Mouse (Mus musculus) liver, embryonic 14.5 days (tissue): ENCODE results near the gene Auts2. TPM values are rescaled to one million over a fixed set of nuclear protein-coding genes. Genes with fewer than 3 reads are reported as not detected.

ENCODE experiments used
- ATAC-seq: fragments of 200-750 bp; cut with Nextera tagmentation; 2 replicates; pipeline ENCODE4 v1.8.0; 2017; ENCODE audit warnings: moderate number of reproducible peaks, mild to moderate bottlenecking, moderate library complexity; ENCODE audit not compliant: insufficient read depth
- DNase-seq, 3 experiments: peaks; one replicate each; pipeline ENCODE4 v3.0.0-alpha.2; 2012 to 2013; ENCODE audit warnings: low read depth in 3 of 3, low spot score in 3 of 3
- H3K27ac ChIP-seq: fragments of 300-500 bp; sonication (generic); 2 replicates; pipeline ENCODE4 v1.5.1; 2014; ENCODE audit warnings: moderate library complexity, mild to moderate bottlenecking, control low read depth, inconsistent platforms
- H3K27me3 ChIP-seq: fragments of 300-500 bp; sonication (generic); 2 replicates; pipeline ENCODE4 v1.6.1; 2014; ENCODE audit warnings: mild to moderate bottlenecking, low read length, moderate library complexity; ENCODE audit not compliant: control insufficient read depth, insufficient read depth
- H3K36me3 ChIP-seq: fragments of 300-500 bp; sonication (generic); replicated peaks from 2 replicates; pipeline ENCODE4 v1.6.1; 2014; ENCODE audit warnings: low read depth; ENCODE audit not compliant: control insufficient read depth, insufficient read depth
- H3K4me1 ChIP-seq, 2 experiments: fragments of 200-500 bp in 1 of 2; fragments of 300-500 bp in 1 of 2; sonication (generic) in 1 of 2; replicated peaks; 2 replicates each; pipeline ENCODE4 v1.6.1; 2012 to 2014; ENCODE audit warnings: antibody characterized with exemption in 1 of 2, inconsistent platforms in 1 of 2, low read length in 1 of 2; ENCODE audit not compliant: control insufficient read depth in 2 of 2, insufficient read depth in 2 of 2
- H3K4me2 ChIP-seq: fragments of 300-500 bp; sonication (generic); 2 replicates; pipeline ENCODE4 v1.6.1; 2014; ENCODE audit warnings: low read depth, mild to moderate bottlenecking, control low read depth, moderate library complexity
- H3K4me3 ChIP-seq, 2 experiments: fragments of 200-500 bp in 1 of 2; fragments of 300-500 bp in 1 of 2; sonication (generic) in 1 of 2; 2 replicates each; pipeline ENCODE4 v1.5.1; 2012 to 2014; ENCODE audit warnings: low read depth in 2 of 2, low read length in 2 of 2, mild to moderate bottlenecking in 2 of 2, control low read depth in 1 of 2, inconsistent platforms in 1 of 2, moderate library complexity in 1 of 2; ENCODE audit not compliant: insufficient read depth in 1 of 2
- H3K9ac ChIP-seq: fragments of 300-500 bp; sonication (generic); replicated peaks from 2 replicates; pipeline ENCODE4 v1.6.1; 2014; ENCODE audit warnings: mild to moderate bottlenecking, control low read depth, moderate library complexity
- H3K9me3 ChIP-seq: fragments of 300-500 bp; sonication (generic); 2 replicates; pipeline ENCODE4 v1.6.1; 2016; ENCODE audit warnings: low read length, mixed read lengths; ENCODE audit not compliant: control insufficient read depth
- CTCF ChIP-seq: IDR thresholded peaks from 2 replicates; pipeline ENCODE4 v1.5.1; 2016; ENCODE audit warnings: antibody characterized with exemption, low read depth, control low read depth
- EP300 ChIP-seq: IDR thresholded peaks from 2 replicates; pipeline ENCODE4 v1.6.1; 2016; ENCODE audit warnings: antibody characterized with exemption, low read depth
- WGBS: fragments of 180-500 bp; shearing (Covaris S2); extraction: QIAGEN DNeasy Blood & Tissue Kit; methylation state at CpG from one replicate; pipeline ENCODE4 v1.1.7; 2014; ENCODE audit not compliant: insufficient replicate concordance; 5-methylcytosine and 5-hydroxymethylcytosine counted together
- polyA plus RNA-seq, 2 experiments: library from polyadenylated mRNA; depleted of rRNA in 1 of 2; stranded (reverse) in 1 of 2; unstranded in 1 of 2; fragments of >200 nt; fragmentation: Nextera tagmentation in 1 of 2; extraction: Ambion mirVana in 1 of 2; gene quantifications; 2 replicates each; pipeline versions ENCODE4 v1.2.1 to v1.2.3; 2012 to 2014

Gene Auts2
- polyA plus RNA-seq, 2 experiments = 0.77 to 1.6 TPM

DNA sequence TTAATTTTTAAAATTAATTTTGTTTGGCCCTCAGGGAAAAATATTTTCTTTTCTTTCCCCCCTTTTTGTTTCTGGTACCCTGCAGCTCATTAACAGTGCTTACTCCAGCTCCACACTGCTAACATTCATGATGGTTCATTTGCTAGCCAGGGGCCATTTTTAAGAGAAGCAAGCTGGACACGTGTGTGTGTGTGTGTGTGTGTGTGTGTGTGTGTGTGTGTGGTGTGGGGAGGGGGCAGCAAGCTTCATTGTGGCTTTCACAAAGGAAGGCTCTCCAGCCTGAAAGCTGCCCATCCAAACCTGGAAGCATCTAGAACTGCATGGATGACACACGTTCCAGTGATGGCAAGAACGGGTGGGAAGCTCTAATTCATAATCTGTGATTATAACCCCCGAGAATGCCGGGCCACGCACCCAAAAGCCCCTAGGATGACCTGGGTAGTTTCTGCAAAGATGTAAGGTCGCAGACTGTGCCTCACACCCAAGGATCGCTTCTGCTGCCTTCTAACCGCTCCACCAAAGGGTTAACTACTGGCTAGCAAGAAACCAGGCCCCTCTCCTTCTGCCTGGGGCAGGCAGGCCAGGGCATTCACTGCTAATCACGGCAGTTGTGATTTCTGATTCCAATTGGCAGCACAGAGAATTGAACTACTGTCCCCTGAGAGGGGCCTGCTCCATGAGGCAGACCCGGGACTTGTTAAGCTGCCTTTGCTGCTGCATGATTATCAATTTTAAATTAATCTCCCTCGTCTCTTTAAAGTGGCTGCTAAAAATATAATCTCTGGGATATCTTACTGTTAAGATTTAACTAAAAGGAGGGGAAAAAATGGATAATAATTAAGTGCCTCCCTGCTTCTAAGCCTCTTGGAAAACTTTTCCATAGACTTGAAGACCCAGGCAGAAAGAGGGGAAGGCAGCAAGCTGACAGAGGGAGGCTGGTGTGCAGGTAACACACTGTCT lies 911.8 kb downstream of the Auts2 start:
- no peaks in the 10 kb centered on the region for H3K27me3 ChIP-seq
- H3K36me3 ChIP-seq = no peaks in the 10 kb centered on the region
- H3K4me1 ChIP-seq = no peaks in the 10 kb centered on the region
- no peak overlapping the region for H3K4me2 ChIP-seq
- DNase-seq (no peak), ATAC-seq (no peak)
- no peak overlapping the region for H3K9ac ChIP-seq
- no peak overlapping the region for H3K4me3 ChIP-seq
- 42% methylated on average over 12 of the region's 12 CpGs for WGBS
- no peaks in the 10 kb centered on the region for H3K9me3 ChIP-seq
- no peak overlapping the region for H3K27ac ChIP-seq
- TF ChIP-seq CTCF = no peak
- TF ChIP-seq EP300 = no peak

DNA sequence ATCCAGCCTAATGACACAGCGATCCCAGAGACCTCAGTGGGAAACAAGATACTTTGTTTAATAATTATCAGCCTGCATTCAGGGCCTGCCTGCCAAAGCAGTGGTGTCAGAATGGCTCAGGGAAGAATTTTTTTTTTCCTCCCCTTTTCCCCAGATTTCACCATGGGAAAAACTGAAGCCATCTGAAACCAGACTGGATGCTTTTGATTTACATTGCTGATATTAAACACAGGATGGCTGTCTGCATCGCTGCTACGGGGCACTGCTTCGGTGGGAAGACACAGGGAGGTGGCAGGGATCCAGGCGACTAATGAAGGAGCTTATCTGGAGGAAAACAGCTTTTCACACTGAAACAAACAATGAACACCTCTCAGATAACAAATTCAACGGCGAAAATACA lies 912.6 kb downstream of the Auts2 start:
- DNase-seq (no peak), ATAC-seq (no peak)
- no peaks in the 10 kb centered on the region for H3K27me3 ChIP-seq
- H3K27ac ChIP-seq = no peak overlapping the region
- H3K9me3 ChIP-seq = no peaks in the 10 kb centered on the region
- no peaks in the 10 kb centered on the region for H3K36me3 ChIP-seq
- no peaks in the 10 kb centered on the region for H3K4me1 ChIP-seq
- WGBS = 24% methylated on average over 7 of the region's 7 CpGs
- TF ChIP-seq CTCF (no peak), EP300 (no peak)
- no peak overlapping the region for H3K4me3 ChIP-seq
- no peak overlapping the region for H3K4me2 ChIP-seq
- H3K9ac ChIP-seq = no peak overlapping the region

DNA sequence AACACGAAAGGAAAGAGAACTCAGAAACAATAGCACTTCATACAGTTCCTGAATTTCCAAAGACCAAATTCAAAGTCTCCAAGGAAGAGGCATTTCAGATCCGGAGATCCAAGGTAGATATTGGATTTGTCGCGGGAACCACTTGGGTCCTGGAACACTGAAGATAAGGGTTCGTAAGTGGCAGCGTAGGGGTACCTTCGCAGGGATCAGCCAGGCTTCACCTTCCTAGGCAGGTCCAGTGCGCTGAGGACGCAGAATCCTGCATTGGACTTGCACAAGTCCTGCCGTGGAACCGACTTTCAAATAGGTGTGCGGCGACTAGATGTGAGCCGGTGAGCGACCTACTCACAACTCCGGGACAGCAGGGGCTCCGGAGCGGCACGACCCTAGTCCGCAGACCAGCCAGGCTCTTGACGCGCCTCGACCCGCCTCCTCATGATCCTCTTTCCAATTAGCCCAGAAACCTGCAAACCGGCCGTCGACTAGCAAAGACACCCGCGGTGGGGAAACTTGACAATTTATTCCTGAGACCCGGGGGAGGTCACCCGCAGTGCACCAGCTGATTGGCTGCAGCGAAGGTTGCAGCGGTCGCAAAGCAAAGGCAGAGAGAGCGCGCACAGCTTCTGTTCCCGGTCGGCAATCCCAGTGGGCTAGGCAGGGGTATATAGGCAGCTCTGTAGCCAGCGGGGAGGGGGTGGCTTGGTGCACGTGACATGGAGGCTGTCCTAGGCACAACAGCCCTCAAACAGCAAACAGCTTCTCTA lies 926.8 kb downstream of the Auts2 start:
- ATAC-seq = no peak
- WGBS = 2% methylated on average over 40 of the region's 40 CpGs
- no peak for DNase-seq

DNA sequence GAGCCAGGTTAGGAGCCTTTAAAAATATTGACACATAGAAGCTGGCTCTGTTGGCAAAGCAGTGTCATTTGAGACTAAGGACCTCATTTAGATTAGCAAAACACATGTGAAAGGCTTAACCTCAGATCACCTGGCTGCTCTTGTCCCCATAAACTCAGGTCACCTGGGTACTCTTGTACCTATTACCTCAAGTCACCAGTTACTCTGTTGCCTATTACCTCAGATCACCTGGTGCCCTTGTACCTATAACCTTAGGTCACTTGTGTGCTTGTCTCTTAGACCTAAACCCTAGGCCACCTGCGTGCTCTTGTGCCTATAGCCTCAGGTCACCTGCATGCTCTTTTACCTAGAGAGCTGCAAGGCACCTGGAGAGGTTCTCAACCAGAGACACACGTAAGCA lies 928.9 kb downstream of the Auts2 start:
- no peaks in the 10 kb centered on the region for H3K9me3 ChIP-seq
- H3K4me3 ChIP-seq = no peak overlapping the region
- no peaks in the 10 kb centered on the region for H3K4me1 ChIP-seq
- H3K4me2 ChIP-seq = no peak overlapping the region
- ATAC-seq (no peak), DNase-seq (no peak)
- H3K27me3 ChIP-seq = peaks cover 3% of the 10 kb centered on the region
- no peak overlapping the region for H3K9ac ChIP-seq
- no peaks in the 10 kb centered on the region for H3K36me3 ChIP-seq
- WGBS = 55% methylated on average over 2 of the region's 2 CpGs
- TF ChIP-seq CTCF (no peak), EP300 (no peak)
- H3K27ac ChIP-seq = no peak overlapping the region

More for the DNA sequence above, 926.8 kb downstream of the Auts2 start:
- Histone ChIP-seq H3K4me1 (no peaks in the 10 kb centered on the region), H3K9me3 (no peaks in the 10 kb centered on the region), H3K4me3 (no peak overlapping the region; a peak in 1 of 4 replicates), H3K4me2 (peak overlapping the region; percentile 45), H3K9ac (no peak overlapping the region), H3K27ac (no peak overlapping the region), H3K27me3 (peaks cover 3% of the 10 kb centered on the region), H3K36me3 (no peaks in the 10 kb centered on the region)
- TF ChIP-seq CTCF = no peak

DNA sequence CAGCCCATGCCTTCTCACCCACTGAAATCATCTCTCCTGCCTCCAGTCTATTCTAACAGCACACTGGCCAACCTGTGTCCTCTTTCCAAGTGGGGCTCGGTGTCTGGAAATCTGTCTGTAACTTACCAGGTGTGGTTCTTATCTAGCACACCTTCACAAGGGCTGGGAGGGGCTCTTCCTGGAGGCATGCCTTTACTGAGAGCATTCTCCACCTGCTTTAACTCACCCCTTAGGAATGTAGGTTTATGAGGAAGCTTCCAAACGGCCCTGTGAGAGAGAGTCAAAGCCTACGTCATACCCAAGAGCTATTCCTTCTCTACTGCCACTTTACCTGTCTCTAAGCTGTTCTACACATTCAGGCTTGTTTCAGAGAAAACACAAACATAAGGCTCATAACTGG lies 929.8 kb downstream of the Auts2 start:
- H3K9me3 ChIP-seq = no peaks in the 10 kb centered on the region
- 54% methylated on average over 3 of the region's 3 CpGs for WGBS
- no peak overlapping the region for H3K4me2 ChIP-seq
- ATAC-seq (no peak), DNase-seq (no peak)
- H3K4me3 ChIP-seq = no peak overlapping the region
- TF ChIP-seq EP300 (no peak), CTCF (no peak)
- no peaks in the 10 kb centered on the region for H3K4me1 ChIP-seq
- H3K9ac ChIP-seq = no peak overlapping the region
- H3K27me3 ChIP-seq = peaks cover 3% of the 10 kb centered on the region
- H3K36me3 ChIP-seq = no peaks in the 10 kb centered on the region
- no peak overlapping the region for H3K27ac ChIP-seq
